Mouse (Mus musculus): ENCODE data around the gene Acin1.

The Acin1 gene

GRCm38 (mm10) chr14:54603686-54604085 lies 83.0 kb downstream of the Acin1 start:
- peak; percentile 45 for DNase-seq

DNA sequence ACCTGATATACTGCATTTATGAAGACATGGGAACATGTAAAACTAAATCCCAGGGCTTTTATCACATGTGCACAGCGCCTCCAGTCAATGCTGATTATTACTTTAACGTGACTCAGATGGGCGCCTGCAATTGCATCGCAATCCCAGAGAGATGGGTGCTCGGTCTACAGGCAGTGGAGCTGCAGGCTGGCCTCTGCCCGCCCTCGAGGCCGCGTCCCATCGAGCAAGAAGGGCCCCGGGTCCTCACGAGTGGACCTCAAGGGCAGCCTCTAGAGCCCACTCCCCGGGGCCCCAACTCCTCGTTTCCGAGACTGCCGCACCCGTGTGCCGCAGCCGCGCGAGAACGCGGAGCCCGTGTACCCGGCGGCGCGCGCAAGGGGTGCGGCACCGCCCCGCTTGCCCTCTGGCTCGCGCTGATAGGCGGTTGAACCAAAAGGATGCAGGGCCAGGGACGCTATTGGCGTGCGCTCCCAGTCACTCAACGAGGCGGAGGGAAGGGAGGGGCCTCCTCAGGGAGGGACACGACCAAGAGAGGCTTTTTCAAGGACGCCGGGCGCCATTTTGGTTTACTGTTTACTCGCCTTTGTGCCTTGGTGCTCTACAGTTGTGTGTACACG lies 83.6 kb downstream of the Acin1 start:
- DNase-seq, result peak; percentile 98

GRCm38 (mm10) chr14:54602613-54603012 lies 84.1 kb downstream of the Acin1 start:
- DNase-seq, result peak; percentile 60

- no peak for DNase-seq
Observed at GRCm38 (mm10) chr14:54601601-54602000, 85.1 kb downstream of the Acin1 start.

GRCm38 (mm10) chr14:54597084-54597483 lies 89.6 kb downstream of the Acin1 start:
- no peak for DNase-seq

- no peak for DNase-seq
Observed at GRCm38 (mm10) chr14:54594631-54595414, 91.9 kb downstream of the Acin1 start.

GRCm38 (mm10) chr14:54594055-54594454 lies 92.7 kb downstream of the Acin1 start:
- no peak for DNase-seq

DNA sequence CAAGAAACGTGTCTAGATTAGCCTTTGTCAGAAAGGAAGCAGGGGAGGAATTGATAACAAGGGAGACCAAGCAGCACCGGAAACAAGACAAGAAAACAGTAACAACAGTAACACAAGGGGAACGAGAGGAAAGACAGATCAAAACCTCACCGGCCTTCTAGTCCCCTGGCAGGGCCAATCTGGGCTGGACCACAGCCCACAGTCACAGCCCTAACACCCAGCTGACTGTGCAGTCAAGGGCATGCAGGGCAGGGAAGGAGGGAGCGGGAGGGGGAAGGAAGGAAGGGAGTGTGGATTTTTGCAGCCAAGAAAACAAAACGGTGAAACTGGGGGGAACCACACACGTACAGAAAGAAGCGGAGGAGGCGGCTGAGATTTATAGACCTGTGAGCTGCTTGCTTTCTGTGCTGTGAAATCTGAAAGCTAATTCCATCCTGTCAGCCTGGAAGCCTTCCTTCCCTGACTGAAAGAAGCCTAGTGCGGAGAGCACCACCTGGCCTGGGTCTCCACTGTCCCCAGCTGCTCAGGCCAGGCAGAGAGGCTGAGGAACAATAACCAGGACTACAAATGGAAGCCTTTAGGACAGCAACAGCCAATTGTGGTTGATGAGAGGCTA lies 94.3 kb downstream of the Acin1 start:
- DNase-seq, result no peak

Data from cerebellum, adult 11-12 months (tissue).